Mouse (Mus musculus): ENCODE data around the gene Ihh.

Ihh gene

DNA sequence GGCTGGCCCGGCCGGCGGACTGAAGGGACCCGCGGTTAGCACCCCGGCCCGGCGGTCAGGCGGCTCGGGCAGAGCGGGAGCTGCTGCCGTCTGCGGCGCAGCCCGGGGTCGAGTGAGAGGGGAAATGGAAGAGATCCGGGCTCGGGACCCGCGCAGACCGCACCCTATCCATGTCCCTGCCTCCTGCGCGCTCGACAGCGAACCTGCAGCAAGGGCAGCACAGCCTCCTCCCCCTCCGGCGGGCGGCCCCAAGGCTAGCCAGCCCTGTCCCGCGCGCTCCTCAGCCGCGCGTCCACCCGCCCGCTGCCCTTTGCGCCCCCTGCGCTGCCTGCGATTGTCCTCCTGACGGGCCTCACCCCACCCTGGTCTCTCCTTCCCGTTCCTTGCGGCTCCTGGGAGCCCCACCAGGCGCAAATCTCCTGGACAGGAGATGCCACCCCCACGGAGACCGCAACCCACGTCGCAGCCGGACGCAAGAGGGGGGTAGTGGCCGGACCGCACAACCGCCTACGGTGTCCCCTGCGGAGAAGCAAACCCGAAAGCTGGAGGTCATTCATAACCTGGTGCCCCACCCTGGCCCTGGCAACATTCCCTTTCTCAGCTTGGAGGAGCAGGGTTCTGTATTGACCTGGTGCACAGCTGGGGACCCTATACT is at the start of gene Ihh:
TSS of gene Ihh (minus strand) at position 117 of the 655 bp plus-strand sequence.
- no peak for DNase-seq (ENCODE audit: low spot score)

DNA sequence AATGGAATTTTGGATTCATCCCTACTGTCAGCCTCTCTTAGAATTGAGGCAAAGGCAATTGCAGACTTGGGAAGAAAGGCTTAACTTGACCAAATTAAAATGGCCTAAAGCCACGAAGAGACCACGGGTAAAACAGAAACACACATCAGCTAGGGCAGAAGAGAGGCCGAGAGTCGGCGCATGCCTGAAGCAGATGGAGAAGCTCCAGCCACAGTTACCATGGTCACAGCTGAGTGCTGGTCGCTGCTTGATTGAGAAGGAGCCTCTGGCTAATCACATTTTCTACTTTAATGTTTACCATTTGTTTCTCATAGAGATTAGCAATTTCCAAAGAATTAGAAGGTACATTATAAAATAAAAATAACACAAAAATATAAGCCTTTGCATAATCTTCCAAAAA is 49.7 kb upstream of the Ihh start:
- DNase-seq (ENCODE audit: low spot score): no peak

DNA sequence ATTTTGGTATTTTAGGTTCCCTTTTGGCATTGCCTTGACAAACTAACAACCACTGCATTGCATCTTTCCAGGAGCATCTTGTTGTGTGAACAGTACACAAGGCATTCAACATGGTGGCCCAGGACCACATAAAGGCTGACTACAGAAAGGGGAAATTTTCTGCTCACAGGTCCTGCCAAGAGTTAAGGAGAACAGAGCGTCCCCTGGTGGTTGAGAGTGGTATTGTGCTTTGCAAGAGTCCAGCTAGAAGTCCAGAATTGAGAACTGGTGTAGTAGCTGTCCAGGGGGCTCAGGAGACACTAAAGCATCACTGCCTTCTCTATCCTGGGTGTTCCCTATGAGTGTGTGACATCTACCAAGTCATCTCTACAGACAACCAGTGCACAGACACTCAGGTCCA is 49.0 kb upstream of the Ihh start:
- DNase-seq (ENCODE audit: low spot score): no peak

DNA sequence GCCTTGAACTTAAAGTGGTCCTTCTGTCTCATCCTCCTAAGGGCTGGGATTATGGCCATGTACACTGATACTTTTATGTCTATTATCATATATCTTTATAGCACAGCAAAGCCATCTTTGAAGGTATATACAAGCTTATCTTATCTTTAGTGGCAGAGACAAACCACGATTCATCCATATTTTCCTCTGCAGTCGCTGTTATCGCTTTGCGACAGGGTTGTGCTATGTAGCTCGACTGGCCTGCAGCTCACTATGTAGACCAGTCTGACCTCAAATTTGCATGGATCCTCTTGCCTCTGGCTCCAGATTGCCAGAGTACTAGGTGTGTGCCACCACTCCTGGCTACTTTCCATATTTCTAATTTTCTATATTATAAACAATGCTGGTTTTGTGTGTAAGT is 47.7 kb upstream of the Ihh start:
- no peak for DNase-seq (ENCODE audit: low spot score)

DNA sequence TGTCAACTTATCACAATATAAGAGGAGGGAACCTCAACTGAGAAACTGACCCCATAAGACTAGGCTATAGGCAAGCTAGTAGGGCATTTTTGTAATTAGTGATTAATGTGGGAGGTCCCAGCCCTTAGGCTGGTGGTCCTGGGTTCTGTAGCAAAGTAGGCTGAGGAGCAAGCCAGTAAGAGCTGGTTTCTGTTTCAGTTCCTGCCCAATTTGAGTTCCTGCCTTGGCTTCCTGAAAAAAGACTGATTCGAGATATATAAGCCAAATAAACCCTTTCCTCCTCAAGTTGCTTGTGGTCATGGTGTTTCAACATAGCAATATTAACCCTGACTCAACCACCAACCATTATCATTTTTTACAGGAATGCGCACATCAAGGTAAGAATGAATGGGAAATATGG is 45.8 kb upstream of the Ihh start:
- no peak for DNase-seq (ENCODE audit: low spot score)

DNA sequence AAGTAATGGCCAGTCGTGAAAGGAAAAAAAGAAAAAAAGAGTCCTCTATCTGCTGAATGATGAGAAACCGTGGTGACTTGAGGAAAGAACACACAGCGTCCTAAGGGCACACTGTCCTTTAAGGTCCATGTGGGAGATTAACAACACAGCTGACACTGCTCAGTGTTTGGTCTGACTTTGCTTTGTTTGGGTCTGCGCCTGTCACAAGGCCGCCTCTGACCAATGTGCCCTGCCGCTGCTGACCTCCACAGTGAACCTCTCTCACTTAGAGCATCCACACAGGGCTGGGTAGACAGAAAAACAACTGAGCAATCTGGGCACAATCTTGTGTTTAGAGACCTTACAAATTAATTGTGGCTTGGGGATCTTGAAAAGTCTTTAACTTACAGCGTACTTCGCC is 25.5 kb upstream of the Ihh start:
- DNase-seq (ENCODE audit: low spot score): no peak

DNA sequence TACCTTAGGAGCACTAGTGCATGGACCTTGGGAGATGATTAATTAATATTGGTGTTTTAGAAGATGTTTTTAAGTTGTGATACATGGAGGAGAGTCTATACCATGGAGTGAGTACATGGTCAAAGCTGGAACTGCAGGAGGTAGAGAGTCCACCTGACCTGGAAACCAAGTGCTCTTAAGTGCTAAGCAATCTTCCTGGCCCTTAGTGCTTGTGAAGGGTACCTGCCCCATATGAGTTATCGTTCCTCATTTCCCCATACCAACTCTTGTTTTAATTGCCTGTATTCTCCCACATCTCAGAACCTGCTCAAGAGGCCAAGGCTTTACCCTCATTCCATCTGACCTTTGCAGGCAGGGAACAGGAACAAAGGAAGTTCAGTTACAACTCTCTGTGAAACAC is 24.5 kb upstream of the Ihh start:
- DNase-seq (ENCODE audit: low spot score): no peak

DNA sequence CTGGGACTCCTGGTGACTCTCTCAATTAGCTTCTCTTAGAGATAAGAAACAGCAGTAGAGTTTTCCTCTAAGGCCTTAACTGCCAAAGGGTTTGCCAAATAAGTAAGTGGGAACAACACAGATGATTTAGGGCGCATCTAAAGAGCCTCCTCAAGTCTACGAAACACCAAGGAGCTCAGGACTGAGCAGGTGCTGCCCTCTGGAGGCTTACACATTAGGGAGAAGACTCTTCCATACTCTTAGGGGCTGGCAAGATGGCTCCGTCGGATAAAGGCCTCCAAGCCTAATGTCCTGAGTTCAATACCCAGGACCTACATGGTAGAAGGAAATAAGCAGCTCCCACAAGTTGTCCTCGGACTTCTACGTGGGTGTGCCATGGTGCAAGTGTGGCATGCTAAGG is 22.1 kb upstream of the Ihh start:
- no peak for DNase-seq (ENCODE audit: low spot score)

DNA sequence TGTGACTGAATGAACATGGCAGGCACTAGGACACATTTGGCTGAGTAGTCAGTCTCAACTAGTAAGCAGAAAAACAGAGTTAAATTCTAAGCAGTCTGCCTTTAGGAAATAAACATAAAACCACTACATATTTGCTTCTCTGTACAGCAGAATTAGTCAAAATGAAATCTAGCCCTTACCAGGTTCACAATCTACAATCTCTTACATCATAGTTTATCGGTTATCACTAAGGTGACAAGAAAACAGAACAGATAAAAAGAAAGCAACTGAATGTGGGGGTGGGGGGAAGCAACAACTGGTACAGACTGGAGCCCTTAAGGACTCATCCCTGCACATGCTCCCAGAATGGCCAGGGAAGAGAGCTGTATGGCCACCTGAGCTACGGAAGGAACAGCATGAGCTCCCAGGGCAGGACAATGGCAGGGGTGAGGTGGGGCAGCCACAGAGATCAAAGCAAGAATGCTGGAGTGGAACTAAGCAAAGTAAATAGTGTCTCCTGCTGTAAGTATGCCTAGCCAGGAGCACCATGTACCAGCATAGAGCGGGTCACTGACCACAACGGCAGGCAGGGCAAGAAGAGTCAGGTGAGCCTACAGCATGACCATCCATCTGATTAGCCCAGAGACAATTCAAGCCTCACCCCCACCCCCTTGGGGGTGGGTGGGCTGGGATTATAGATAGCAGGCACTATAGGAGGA is 20.0 kb upstream of the Ihh start:
- DNase-seq (ENCODE audit: low spot score): no peak

DNA sequence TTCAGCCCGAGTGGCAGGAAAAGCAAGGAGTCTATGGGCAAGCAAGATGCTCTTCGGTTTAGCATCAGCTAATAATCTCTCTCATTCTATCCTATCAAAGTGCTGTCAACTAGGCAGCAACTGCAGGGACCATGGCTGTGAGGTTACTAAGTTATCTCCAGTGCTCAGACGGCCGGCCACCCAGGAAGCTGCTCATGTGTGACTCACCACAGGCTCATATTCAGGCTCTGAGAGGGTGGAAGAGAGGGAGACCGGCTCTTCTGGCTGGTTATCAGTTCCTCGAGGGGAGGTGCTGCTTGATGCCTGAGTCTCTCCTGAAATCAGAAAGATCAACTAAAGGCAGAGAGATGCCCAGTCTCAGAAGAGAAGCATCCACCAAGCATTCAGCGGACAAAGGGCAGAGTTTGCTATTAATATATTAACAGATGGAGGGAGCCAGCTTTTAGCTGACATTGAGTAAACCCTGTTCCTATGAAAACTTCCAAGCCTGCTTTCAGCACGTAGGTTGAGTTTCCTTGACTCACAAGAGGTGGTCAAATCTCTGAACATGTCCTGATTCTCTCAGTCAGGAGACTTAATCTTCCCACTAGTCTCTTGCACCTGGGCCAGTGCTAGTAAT is 16.6 kb upstream of the Ihh start:
- no peak for DNase-seq (ENCODE audit: low spot score)

DNA sequence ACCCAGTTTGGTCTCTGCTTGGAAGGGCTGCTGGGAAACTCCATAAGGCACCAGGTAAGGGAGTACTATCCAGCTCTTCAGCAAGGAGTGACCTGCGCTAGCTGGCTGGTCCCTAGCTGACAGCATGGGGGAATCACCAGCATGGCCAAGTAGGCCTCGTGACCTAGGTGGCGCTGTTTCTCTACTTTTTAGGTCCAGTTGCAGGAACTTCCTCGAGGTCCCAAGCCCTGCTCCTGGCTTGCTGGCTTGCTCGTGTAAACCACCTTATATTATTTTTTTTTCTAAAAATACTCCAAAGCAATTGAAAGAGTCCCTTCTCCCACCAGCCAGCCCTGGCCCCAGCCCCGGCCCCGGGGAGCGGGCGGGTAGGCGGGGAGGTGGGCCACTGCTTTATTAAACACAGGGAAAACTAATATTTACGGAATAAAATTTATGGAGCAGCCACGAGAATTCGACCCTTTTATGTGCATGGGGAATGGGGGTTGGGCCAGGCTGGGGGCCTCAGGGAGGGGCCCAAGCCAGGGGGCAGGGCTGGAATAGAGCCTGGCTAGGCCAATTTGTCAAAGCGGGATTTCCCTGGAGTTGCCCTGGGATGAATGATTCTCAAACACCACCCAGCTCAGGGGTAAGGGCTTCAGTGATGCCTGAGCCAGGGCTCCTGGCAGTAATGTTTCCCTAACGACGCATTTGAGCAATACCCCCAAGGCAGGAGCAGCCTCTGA is 13.2 kb upstream of the Ihh start:
- no peak for DNase-seq (ENCODE audit: low spot score)

DNA sequence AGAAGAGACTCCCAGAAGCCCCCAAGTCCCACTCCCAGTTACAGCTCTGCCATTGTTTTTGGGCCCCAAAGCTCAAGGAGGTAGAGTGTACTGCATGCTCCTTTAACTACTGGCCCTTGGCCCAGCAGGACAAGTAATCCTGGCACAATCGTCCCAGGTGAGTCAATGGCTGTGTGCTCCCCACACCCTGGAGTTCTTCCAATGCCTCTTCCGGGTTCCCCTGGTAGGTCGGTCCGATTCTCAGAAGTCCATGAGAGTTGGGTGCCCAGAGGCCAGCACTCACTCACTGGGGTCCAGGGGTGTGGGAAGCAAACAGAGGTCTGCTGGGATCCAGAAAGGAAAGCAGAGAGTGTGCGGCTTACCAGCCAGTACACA is 11.4 kb upstream of the Ihh start:
- no peak for DNase-seq (ENCODE audit: low spot score)

DNA sequence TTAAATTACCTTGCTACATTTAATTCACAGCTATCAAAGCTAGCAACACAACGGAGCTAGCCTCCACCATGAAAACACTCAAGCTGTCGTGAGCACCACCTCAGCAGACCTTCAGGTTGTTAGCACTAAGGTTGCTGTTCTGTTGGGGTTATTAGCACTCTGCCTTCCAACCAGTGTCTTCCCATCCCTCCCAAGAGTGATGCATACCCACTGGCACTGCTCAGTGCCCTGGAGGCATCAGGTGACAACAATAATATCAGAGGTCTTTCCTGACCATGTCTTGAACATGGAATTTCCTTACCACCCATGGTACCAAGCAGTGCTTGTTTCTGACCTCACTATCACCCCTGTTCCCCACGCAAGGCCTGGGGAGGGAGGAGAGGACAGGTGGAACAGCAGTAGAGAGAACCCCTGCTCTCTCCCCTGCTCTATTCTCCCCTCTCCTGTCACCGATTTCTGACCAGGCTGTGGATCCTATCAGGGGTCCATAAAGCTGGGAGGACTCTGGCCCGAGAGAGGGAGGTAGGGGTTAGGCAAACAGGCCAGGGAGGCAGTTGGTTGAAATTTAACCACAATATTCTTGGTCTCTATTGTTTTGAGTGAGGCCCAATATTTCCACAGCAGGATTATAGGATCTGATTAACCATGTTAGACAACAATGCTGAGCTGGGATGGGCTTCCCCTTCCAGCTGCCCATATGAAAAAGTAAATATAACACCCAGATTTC is 10.8 kb upstream of the Ihh start:
- DNase-seq (ENCODE audit: low spot score): no peak

DNA sequence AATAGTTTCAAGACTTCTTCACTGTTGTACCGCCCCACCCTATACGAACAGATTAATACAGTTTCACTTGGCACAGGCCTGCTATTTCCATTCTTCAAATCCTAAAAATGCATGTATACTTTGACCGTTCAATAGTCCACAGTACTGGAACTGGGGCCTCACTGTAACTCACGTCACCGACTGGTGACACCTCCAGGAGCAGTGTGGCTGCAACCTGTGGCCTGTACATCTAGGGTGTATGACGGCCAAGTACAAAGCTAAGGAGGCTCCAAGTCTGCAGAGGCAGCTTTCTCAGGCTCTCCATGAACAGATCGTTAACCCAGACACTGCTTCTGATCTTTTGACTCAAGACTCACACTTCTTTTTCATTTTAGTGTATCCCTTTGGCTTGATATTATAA is 10.2 kb upstream of the Ihh start:
- no peak for DNase-seq (ENCODE audit: low spot score)

DNA sequence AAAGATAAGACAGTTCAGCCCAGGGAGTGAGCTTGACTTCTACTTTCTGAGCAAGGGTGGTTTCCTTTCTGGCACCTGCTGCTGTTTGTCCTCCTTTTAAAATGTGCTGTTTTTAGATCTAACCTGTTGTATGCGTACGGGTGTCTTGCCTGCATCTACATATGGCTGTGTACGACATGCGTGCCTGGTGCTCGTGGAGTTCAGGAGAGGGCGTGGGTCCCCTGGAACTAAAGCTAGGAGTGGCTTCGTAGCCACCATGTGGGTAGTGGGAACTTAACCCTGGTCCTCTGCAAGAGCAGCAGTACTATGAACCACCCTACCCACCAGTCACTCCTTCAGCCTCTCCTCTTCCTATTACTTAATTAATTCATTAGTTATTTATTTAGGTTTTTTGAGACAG is 8.6 kb upstream of the Ihh start:
- no peak for DNase-seq (ENCODE audit: low spot score)

DNA sequence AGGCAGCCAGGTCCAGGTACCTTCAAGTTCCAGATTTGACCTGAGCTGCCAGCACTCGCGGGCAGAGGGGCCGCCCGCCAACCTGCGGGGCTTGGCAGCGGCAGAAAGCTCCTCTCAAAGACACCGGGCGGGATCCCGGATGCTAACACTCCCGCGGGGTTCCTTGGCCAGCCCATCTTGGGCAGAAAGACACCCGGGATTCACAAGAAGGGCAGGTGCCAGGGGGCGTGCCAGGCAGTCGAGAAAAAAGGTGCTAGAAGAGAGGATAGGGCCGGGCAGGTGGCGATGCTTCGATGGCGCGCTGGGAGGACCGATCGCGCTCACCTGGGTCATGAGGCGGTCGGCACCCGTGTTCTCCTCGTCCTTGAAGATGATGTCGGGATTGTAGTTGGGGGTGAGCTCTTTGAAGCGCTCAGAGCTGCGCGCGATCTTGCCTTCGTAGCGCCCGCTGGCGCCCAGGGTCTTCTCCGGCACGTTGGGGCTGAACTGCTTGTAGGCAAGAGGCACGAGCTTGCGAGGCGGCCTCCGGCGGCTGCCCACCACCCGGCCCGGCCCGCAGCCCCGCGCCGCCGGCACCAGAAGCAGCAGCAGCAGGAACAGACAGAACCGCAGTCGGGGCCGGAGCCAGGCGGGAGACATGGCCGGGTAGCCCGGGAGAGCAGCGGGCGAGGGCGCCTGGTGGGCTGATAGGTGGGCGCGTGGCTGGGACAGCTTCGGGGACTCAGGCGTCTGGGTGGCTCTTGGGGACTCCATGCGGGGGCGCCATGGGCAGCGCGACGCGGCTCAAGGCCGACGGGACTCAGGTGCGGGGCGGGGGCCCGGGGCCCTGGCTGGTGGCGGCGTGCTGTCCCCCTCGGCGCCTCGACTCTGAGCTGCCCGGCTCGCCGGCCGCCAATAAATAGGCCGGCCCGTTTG is 639 bp downstream of the Ihh start:
- no peak for DNase-seq (ENCODE audit: low spot score)

DNA sequence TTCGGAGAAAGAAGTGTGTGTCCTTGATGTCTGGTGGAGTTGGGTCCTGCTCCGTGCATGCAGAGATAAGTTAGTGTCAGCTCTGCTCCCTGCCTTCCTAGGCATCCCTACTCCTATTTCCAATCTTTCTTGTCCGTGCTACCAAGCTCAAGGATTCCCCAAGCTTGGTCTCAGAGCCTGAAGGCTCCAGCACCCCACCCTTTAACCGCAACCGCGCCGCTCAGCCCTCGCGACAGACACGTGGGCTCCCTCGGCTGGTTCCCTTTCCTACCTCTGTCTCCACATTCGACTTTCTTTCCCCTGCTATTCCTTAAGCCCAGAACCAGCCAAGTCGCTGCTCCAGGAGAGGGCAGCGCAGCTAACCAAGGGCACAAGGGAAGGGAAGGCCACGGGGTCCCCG is 1.4 kb downstream of the Ihh start:
- DNase-seq (ENCODE audit: low spot score): no peak

DNA sequence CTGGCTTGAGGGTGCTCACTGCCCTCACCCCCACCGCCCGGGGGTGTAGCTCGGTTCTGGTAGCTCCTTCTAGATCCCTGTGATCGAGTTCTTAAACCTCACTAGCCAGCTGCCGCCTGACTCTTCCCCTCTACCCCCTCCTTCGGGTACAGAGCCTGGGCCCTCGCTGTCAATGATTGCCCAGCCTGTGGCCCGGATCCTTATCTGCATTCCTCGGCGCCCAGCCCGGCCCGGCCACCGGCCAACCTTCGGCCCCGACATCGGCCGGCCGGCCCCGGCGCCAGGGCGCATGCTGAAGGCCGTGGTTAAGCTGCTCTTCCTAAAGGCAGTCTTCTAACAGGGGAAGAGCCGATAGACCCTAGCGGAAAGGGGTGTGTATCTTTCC is 1.8 kb downstream of the Ihh start:
- no peak for DNase-seq (ENCODE audit: low spot score)

DNA sequence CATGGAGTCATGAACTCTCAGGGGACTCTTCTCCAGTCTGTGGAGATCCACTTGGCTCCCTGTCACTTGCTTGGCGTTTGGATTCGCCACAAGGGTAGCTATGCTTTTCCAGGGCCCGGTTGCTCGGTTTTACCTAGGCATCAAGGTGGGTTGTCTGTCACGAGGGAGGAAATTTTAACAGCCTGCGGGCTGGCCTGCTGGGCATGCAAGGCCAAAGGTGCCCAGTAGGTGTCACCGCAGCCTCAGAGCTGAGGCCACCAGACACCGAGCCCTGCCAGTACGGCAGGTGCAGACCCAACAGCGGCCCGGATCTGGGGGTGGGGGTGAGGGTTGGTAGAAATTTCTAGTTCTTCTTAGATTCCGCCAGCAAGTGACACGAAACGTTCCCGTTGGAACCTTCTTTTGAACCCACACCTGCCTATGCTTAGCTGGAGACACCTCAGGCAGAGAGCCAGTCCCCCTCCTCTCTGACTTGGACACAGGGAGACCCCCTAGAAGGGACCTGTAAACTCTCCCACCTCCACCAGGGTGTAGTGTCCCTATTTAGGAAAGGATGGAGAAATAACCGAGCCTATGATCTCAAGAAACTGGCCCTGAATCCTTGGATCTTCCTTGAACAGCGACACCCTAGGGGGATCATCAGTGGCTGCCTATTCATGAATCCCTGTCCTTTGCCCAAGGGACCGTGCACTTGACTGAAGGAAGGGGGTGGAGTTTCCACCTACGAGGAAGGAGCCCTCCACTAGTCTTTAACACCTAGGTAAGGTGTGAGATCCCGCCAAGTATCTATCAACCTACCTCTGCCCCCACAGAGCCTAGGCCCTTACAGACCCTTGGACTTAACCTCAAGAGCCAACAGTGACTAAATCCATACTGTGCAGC is 2.4 kb downstream of the Ihh start:
- DNase-seq (ENCODE audit: low spot score): no peak

DNA sequence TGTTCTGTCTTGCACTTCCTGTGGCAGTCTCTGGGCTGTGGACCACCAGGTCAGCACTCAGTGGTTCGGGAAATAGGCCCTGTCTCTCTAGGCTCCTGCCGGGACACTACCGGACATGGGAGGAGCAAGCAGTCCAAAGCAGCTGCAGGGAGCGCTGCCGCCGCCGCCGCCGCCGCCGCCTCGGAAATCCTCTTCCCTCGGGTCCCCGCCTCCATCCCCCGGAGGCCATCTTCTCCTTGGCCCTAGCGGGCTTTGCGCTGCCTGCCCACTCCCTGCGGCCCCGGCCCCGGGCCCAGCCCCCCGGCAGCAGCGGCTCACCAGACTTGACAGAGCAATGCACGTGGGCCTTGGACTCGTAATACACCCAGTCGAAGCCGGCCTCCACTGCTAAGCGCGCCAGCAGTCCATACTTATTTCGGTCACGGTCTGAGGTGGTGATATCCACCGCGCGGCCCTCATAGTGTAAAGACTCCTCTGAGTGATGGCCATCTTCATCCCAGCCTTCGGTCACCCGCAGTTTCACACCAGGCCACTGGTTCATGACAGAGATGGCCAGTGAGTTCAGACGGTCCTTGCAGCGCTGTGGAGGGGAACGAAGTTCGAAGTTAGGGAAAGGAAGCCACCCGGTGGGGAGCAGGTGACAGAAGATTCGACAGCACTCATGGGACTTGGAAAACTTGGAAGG is 3.3 kb downstream of the Ihh start:
- DNase-seq (ENCODE audit: low spot score): no peak

All from urinary bladder, postnatal 10 days (tissue).